Mouse (Mus musculus) stomach, postnatal 0 days (tissue): Measurements from ENCODE around the gene Rabgap1l.

Experiments
- CTCF ChIP-seq: IDR thresholded peaks from 2 replicates; pipeline ENCODE4 v1.5.1; 2016; ENCODE audit warnings: antibody characterized with exemption, low read depth, mild to moderate bottlenecking, moderate library complexity
- EP300 ChIP-seq: optimal IDR thresholded peaks from 2 replicates; pipeline ENCODE3; 2016; ENCODE audit warnings: antibody characterized with exemption

GRCm38 (mm10) chr1:160275248-160275647 lies 517.8 kb downstream of the Rabgap1l start:
- TF ChIP-seq EP300 (no peak), CTCF (no peak)
